In the genomic region with DNA sequence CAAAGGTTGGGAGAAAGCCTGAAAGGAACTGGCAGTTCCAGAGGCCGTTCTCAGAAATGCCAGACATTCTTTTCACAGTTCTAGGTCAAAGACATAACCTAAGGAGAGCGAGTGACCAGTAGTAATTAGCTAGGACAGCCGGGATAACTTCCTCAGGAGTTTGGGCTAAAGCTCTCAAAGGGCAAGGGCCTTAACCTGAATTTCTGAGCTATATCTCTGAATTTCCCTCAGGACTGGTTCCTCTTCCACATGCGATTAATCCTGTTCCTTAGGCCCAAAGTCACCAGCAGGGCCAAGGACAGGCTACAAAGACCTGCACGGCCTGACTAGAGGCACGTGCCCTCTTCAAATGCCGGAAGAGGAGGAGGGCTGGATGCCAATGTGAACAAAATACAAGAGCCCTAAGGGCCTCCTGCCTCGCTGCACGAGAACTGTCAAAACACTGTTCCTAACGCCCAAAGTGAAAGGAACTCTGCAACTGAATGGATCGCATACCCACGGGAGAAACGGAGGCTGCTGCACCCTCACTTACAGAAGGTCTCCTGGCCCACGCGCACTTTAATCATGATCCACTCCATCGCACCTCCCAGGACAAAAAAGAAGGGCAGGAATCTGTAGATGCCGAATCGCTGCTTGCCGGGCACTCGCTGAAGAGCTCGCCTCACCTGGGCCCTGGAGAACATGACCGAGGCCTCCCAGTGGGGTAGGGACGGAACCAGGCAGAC, we compare ENCODE assay signal across 8 mouse cellular contexts. TPM values are rescaled to one million over a fixed set of nuclear protein-coding genes. Genes with fewer than 3 reads are reported as not detected.
DNase-seq lines count a peak whose midpoint lies in the region; ATAC-seq lines count a peak whose summit lies in the region.

No protein-coding gene starts in this region.

- H3K9me3 ChIP-seq in forebrain, embryonic 10.5 days: no peaks in the 10 kb centered on the region
- no peaks in the 10 kb centered on the region for H3K9me3 ChIP-seq in hindbrain, embryonic 14.5 days (ENCODE audit: control insufficient read depth, low read length)
- no peaks in the 10 kb centered on the region for H3K9me3 ChIP-seq in midbrain, embryonic 15.5 days

- H3K27ac ChIP-seq in forebrain, embryonic 10.5 days: peak overlapping the region; percentile 98
- H3K27ac ChIP-seq in hindbrain, embryonic 14.5 days: peak overlapping the region; percentile 48
- H3K27ac ChIP-seq in midbrain, embryonic 15.5 days: peak overlapping the region; percentile 90

- peak overlapping the region; percentile 80 for H3K4me2 ChIP-seq in hindbrain, embryonic 14.5 days (replicated peaks)
- H3K4me2 ChIP-seq in midbrain, embryonic 15.5 days: peak overlapping the region; percentile 91

- peak overlapping the region; percentile 78 for H3K4me3 ChIP-seq in forebrain, embryonic 10.5 days
- H3K4me3 ChIP-seq in hindbrain, embryonic 14.5 days (replicated peaks; ENCODE audit: low read length): peak overlapping the region; percentile 46
- H3K4me3 ChIP-seq in midbrain, embryonic 15.5 days: peak overlapping the region; percentile 92

- ATAC-seq in hindbrain, embryonic 14.5 days (ENCODE audit: low FRiP score): no peak
- 0 out of 2 replicates have a peak, but pooled peaks have one; percentile 1 for ATAC-seq in midbrain, embryonic 15.5 days (replicated peaks)

- H3K27me3 ChIP-seq in forebrain, embryonic 10.5 days (ENCODE audit: poor library complexity, severe bottlenecking): no peaks in the 10 kb centered on the region
- H3K27me3 ChIP-seq in hindbrain, embryonic 14.5 days (ENCODE audit: control insufficient read depth, insufficient read depth, low read length): no peaks in the 10 kb centered on the region
- no peaks in the 10 kb centered on the region for H3K27me3 ChIP-seq in midbrain, embryonic 15.5 days (replicated peaks)

- H3K36me3 ChIP-seq in forebrain, embryonic 10.5 days (replicated peaks): peaks cover 48% of the 10 kb centered on the region
- peaks cover 16% of the 10 kb centered on the region for H3K36me3 ChIP-seq in hindbrain, embryonic 14.5 days (replicated peaks; ENCODE audit: control insufficient read depth, insufficient read depth)
- H3K36me3 ChIP-seq in midbrain, embryonic 15.5 days (replicated peaks): 0 out of 2 replicates have a peak, but pooled peaks cover 2% of the 10 kb centered on the region

- peak; percentile 9 to 19 for DNase-seq in layer of hippocampus, postnatal 25 days (ENCODE audit: extremely low spot score in 1 of 2, low spot score in 1 of 2)
- no peak for DNase-seq in layer of hippocampus, adult 11-12 months (ENCODE audit: low spot score)
- peak; percentile 43 to 47 for DNase-seq in adrenal gland, adult 18-20 months (ENCODE audit: low spot score in 2 of 2)
- DNase-seq in forebrain, embryonic 10.5 days (ENCODE audit: extremely low spot score, low spot score): peak; percentile 57
- DNase-seq in hindbrain, embryonic 14.5 days (ENCODE audit: low spot score): peak; percentile 52
- peak; percentile 51 for DNase-seq in liver
- DNase-seq in yolk sac, embryonic 10.5 days (ENCODE audit: low spot score): peak; percentile 61

- peaks cover 68% of the 10 kb centered on the region for H3K4me1 ChIP-seq in forebrain, embryonic 10.5 days
- peaks cover 29% of the 10 kb centered on the region for H3K4me1 ChIP-seq in hindbrain, embryonic 14.5 days (replicated peaks; ENCODE audit: control insufficient read depth, insufficient read depth, low read length)
- H3K4me1 ChIP-seq in midbrain, embryonic 15.5 days: peaks cover 55% of the 10 kb centered on the region

- 2% methylated on average over 23 of the region's 23 CpGs for WGBS in forebrain, embryonic 10.5 days
- 2% methylated on average over 23 of the region's 23 CpGs for WGBS in hindbrain, embryonic 14.5 days
- WGBS in midbrain, embryonic 15.5 days: 2% methylated on average over 23 of the region's 23 CpGs

- peak overlapping the region; percentile 68 for H3K9ac ChIP-seq in hindbrain, embryonic 14.5 days
- H3K9ac ChIP-seq in midbrain, embryonic 15.5 days: peak overlapping the region; percentile 73

RNA-seq across cellular contexts. Expression of gene Smim4, which starts 0.5 kb away (rescaled TPM):
- 10 to 100 TPM; 28.6 to 29.6 TPM for total RNA-seq in layer of hippocampus, postnatal 25 days (2021)
- 10 to 100 TPM; 63.6 to 81.3 TPM for total RNA-seq in adrenal gland, adult 18-20 months (2021)
- 58.3 and 58.8 TPM in 2 replicates for polyA plus RNA-seq in forebrain, embryonic 10.5 days (2016; fragmentation: Nextera tagmentation; extraction: Ambion mirVana)
- polyA plus RNA-seq in hindbrain, embryonic 14.5 days (2014; fragmentation: Nextera tagmentation; extraction: Ambion mirVana): 55.5 and 77.7 TPM in 2 replicates
- polyA plus RNA-seq in midbrain, embryonic 15.5 days (2015; fragmentation: Nextera tagmentation; extraction: Ambion mirVana): 51.1 and 51.3 TPM in 2 replicates

RNA-seq across cellular contexts. Expression of gene Nt5dc2, which starts 2.6 kb away (rescaled TPM):
- 10 to 100 TPM; 12.8 to 17.9 TPM for total RNA-seq in layer of hippocampus, postnatal 25 days (2021)
- total RNA-seq in adrenal gland, adult 18-20 months (2021): 10 to 100 TPM; 27.0 to 32.7 TPM
- polyA plus RNA-seq in forebrain, embryonic 10.5 days (2016; fragmentation: Nextera tagmentation; extraction: Ambion mirVana): 558 and 609 TPM in 2 replicates
- 260 and 277 TPM in 2 replicates for polyA plus RNA-seq in hindbrain, embryonic 14.5 days (2014; fragmentation: Nextera tagmentation; extraction: Ambion mirVana)
- 247 and 295 TPM in 2 replicates for polyA plus RNA-seq in midbrain, embryonic 15.5 days (2015; fragmentation: Nextera tagmentation; extraction: Ambion mirVana)

RNA-seq across cellular contexts. Expression of gene Stab1, which starts 40.2 kb away (rescaled TPM):
- 10 to 100 TPM; 13.9 to 17.5 TPM for total RNA-seq in layer of hippocampus, postnatal 25 days (2021)
- 10 to 100 TPM; 83.4 to 93.7 TPM for total RNA-seq in adrenal gland, adult 18-20 months (2021)
- 20.7 and 21.6 TPM in 2 replicates for polyA plus RNA-seq in forebrain, embryonic 10.5 days (2016; fragmentation: Nextera tagmentation; extraction: Ambion mirVana)
- 17.9 and 27.6 TPM in 2 replicates for polyA plus RNA-seq in hindbrain, embryonic 14.5 days (2014; fragmentation: Nextera tagmentation; extraction: Ambion mirVana)
- 22.8 TPM in 2 replicates for polyA plus RNA-seq in midbrain, embryonic 15.5 days (2015; fragmentation: Nextera tagmentation; extraction: Ambion mirVana)

Comparison
In these comparisons a context has a peak if more than half of its experiments do, and no peak if none do; other contexts are left out.
1. H3K27ac ChIP-seq: peak in every context shown above with its lines; median percentile 98 in forebrain, embryonic 10.5 days; 90 in midbrain, embryonic 15.5 days; 48 in hindbrain, embryonic 14.5 days.